Mouse (Mus musculus): ENCODE data around the gene Dda1. TPM values are rescaled to one million over a fixed set of nuclear protein-coding genes. Genes with fewer than 3 reads are reported as not detected.
A peak's percentile ranks its signal among the peaks of the same experiment; 100 is the strongest.
"Not testable (repeated sequence)": the region's sequence is repeated elsewhere in the genome, so short reads cannot be mapped to it uniquely, and the experiment has no call there.

Dda1 gene
- 115 and 126 TPM in 2 replicates for polyA plus RNA-seq (2012; rRNA removed)

- Histone ChIP-seq H3K4me1 (ENCODE audit: control insufficient read depth, insufficient read depth, low read length) (peaks cover 3% of the 10 kb centered on the region; the same call in 1 of the 2 replicates), H3K4me3 (ENCODE audit: insufficient read depth, low read length) (peak within 1 kb of the TSS; percentile 84), H3K27ac (ENCODE audit: insufficient read depth, low read length) (peak within 1 kb of the TSS; percentile 38; the same call in 1 of the 2 replicates)
- TF ChIP-seq POLR2A (IDR thresholded peaks at IDR 0.05; ENCODE audit: extremely low read depth, insufficient read depth, low read length) (peak; percentile 47; the same call in 1 of the 2 replicates), CTCF (IDR thresholded peaks at IDR 0.05; ENCODE audit: extremely low read depth, insufficient read depth, low read length) (no peak)
Measured at GRCm38 (mm10) chr8:71468916-71469315, at the start of gene Dda1. Dda1 (plus strand) TSS chr8:71469199.

- TF ChIP-seq CTCF (IDR thresholded peaks at IDR 0.05; ENCODE audit: extremely low read depth, insufficient read depth, low read length) (no peak), POLR2A (IDR thresholded peaks at IDR 0.05; ENCODE audit: extremely low read depth, insufficient read depth, low read length) (no peak)
- Histone ChIP-seq H3K4me3 (ENCODE audit: insufficient read depth, low read length) (no peak overlapping the region), H3K27ac (ENCODE audit: insufficient read depth, low read length) (no peak overlapping the region), H3K4me1 (ENCODE audit: control insufficient read depth, insufficient read depth, low read length) (no peaks in the 10 kb centered on the region)
Measured at GRCm38 (mm10) chr8:71422121-71422520, 46.9 kb upstream of the Dda1 start.

- not testable (repeated sequence) for H3K4me3 ChIP-seq (ENCODE audit: insufficient read depth, low read length); H3K4me1 ChIP-seq (ENCODE audit: control insufficient read depth, insufficient read depth, low read length); H3K27ac ChIP-seq (ENCODE audit: insufficient read depth, low read length)
Measured at GRCm38 (mm10) chr8:71432935-71433334, 36.1 kb upstream of the Dda1 start.

GRCm38 (mm10) chr8:71437041-71437440, 32.0 kb upstream of the Dda1 start:
- no peak for TF ChIP-seq CTCF (IDR thresholded peaks at IDR 0.05; ENCODE audit: extremely low read depth, insufficient read depth, low read length)
- TF ChIP-seq POLR2A (IDR thresholded peaks at IDR 0.05; ENCODE audit: extremely low read depth, insufficient read depth, low read length), result no peak
- H3K4me3 ChIP-seq (ENCODE audit: insufficient read depth, low read length), result no peak overlapping the region
- H3K4me1 ChIP-seq (ENCODE audit: control insufficient read depth, insufficient read depth, low read length), result no peaks in the 10 kb centered on the region

GRCm38 (mm10) chr8:71441404-71441803, 27.6 kb upstream of the Dda1 start:
- Histone ChIP-seq H3K4me1 (ENCODE audit: control insufficient read depth, insufficient read depth, low read length) (no peaks in the 10 kb centered on the region), H3K4me3 (ENCODE audit: insufficient read depth, low read length) (no peak overlapping the region), H3K27ac (ENCODE audit: insufficient read depth, low read length) (no peak overlapping the region)
- TF ChIP-seq POLR2A (IDR thresholded peaks at IDR 0.05; ENCODE audit: extremely low read depth, insufficient read depth, low read length), result no peak
- TF ChIP-seq CTCF (IDR thresholded peaks at IDR 0.05; ENCODE audit: extremely low read depth, insufficient read depth, low read length), result peak; percentile 69

More at GRCm38 (mm10) chr8:71437041-71437440, 32.0 kb upstream of the Dda1 start:
- H3K27ac ChIP-seq (ENCODE audit: insufficient read depth, low read length), result no peak overlapping the region

DNA sequence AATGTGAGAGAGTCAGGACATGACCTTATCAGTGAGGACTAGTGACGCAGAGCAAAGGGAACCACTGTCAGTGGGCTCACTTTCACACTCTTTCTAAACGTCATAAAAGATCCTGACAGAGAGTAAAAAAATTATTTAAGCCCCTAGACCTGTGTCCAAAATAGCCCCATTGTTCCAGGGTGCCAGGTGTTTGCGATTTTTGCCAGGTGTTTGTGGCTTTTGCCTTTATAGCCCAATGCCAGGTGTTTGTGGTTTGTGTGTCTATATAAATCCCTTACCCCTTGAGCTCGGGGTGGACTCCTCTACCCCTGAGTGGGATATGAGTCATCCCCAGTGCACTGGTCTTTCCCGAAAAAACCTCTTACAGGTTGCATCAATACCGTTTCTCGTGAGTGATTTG, 23.9 kb upstream of the Dda1 start:
- no peak overlapping the region for H3K27ac ChIP-seq (ENCODE audit: insufficient read depth, low read length)
- no peaks in the 10 kb centered on the region for H3K4me1 ChIP-seq (ENCODE audit: control insufficient read depth, insufficient read depth, low read length)
- no peak overlapping the region for H3K4me3 ChIP-seq (ENCODE audit: insufficient read depth, low read length)
- TF ChIP-seq CTCF (IDR thresholded peaks at IDR 0.05; ENCODE audit: extremely low read depth, insufficient read depth, low read length), result no peak
- TF ChIP-seq POLR2A (IDR thresholded peaks at IDR 0.05; ENCODE audit: extremely low read depth, insufficient read depth, low read length), result no peak

DNA sequence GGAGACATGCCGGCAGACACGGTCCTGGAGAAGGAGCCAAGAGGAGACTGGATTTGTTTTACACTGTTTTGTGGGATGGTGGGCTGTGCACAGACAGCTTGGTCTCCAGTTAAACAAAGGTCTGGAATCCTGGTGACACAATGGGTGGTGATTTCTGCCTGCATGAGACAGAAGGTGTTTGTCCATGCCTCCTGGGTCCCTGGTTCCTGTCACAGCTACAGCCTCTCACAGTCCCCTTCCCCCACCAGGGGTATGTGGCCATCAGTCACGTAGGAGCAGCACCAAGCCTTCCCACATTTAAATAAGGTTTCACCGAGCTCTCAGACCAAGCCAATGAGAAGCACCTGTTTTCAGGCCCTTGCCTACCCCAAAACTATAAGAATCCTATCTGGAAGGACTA, 17.7 kb upstream of the Dda1 start:
- no peak overlapping the region for H3K27ac ChIP-seq (ENCODE audit: insufficient read depth, low read length)
- no peak overlapping the region for H3K4me3 ChIP-seq (ENCODE audit: insufficient read depth, low read length)
- TF ChIP-seq CTCF (IDR thresholded peaks at IDR 0.05; ENCODE audit: extremely low read depth, insufficient read depth, low read length) (no peak), POLR2A (IDR thresholded peaks at IDR 0.05; ENCODE audit: extremely low read depth, insufficient read depth, low read length) (no peak)
- no peaks in the 10 kb centered on the region for H3K4me1 ChIP-seq (ENCODE audit: control insufficient read depth, insufficient read depth, low read length)

- H3K4me3 ChIP-seq (ENCODE audit: insufficient read depth, low read length), result no peak overlapping the region
- no peaks in the 10 kb centered on the region for H3K4me1 ChIP-seq (ENCODE audit: control insufficient read depth, insufficient read depth, low read length)
- no peak for TF ChIP-seq CTCF (IDR thresholded peaks at IDR 0.05; ENCODE audit: extremely low read depth, insufficient read depth, low read length)
- TF ChIP-seq POLR2A (IDR thresholded peaks at IDR 0.05; ENCODE audit: extremely low read depth, insufficient read depth, low read length), result no peak
- no peak overlapping the region for H3K27ac ChIP-seq (ENCODE audit: insufficient read depth, low read length)
Measured at GRCm38 (mm10) chr8:71451777-71452176, 17.2 kb upstream of the Dda1 start.

- no peak overlapping the region for H3K4me3 ChIP-seq (ENCODE audit: insufficient read depth, low read length)
- H3K4me1 ChIP-seq (ENCODE audit: control insufficient read depth, insufficient read depth, low read length), result no peaks in the 10 kb centered on the region
- no peak overlapping the region for H3K27ac ChIP-seq (ENCODE audit: insufficient read depth, low read length)
- no peak for TF ChIP-seq POLR2A (IDR thresholded peaks at IDR 0.05; ENCODE audit: extremely low read depth, insufficient read depth, low read length)
- TF ChIP-seq CTCF (IDR thresholded peaks at IDR 0.05; ENCODE audit: extremely low read depth, insufficient read depth, low read length), result no peak
Measured at GRCm38 (mm10) chr8:71452669-71453068, 16.3 kb upstream of the Dda1 start.

DNA sequence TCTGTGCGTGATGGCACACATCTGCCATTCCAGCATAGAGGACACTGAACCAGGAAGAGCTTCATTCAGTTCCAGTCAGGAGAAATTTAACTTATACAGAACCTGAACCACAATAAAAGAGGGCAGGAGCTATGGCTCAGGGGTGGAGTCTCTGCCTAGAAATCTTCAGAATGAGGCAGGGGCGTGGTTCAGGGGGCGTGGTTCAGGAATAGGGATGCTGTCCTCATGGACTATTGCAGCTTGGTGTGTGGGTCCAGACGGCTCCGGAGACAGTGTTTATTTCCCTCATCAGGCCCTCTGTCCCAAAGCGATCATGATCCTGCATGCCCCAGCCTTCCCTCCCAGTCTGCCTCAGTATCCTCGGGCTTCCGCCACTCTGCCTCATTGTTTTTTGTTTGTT, 14.3 kb upstream of the Dda1 start:
- TF ChIP-seq POLR2A (IDR thresholded peaks at IDR 0.05; ENCODE audit: extremely low read depth, insufficient read depth, low read length) (no peak), CTCF (IDR thresholded peaks at IDR 0.05; ENCODE audit: extremely low read depth, insufficient read depth, low read length) (no peak)
- no peak overlapping the region for H3K4me3 ChIP-seq (ENCODE audit: insufficient read depth, low read length)
- H3K27ac ChIP-seq (ENCODE audit: insufficient read depth, low read length), result no peak overlapping the region
- H3K4me1 ChIP-seq (ENCODE audit: control insufficient read depth, insufficient read depth, low read length), result no peaks in the 10 kb centered on the region; the same call in 1 of the 2 replicates

Data from cortical plate, adult 2 months (tissue).